In the genomic region with DNA sequence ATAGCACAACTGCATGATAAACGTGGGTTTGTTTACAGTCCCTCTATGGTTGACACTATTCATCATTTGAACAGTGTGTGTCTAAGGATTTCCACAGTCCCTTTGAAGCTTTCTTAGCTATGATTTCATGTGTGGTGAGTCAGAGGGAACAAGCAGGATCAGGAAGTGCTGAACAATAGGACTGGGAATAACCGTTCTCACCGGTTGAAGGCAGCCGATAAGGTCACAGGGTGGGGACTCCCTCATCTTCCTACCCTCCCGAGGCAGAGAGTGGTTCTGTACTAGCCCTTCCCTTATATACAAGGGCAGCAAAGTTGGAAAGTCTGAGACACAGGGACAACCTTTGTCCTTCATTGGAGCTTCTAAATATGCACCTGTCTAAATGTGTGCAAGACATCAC, we compare ENCODE assay signal across 9 mouse cellular contexts.
DNase-seq lines count a peak whose midpoint lies in the region; ATAC-seq lines count a peak whose summit lies in the region.
"Had no signal": no experiment of that assay in that cellular context is flagged by ENCODE, and none has a peak within 500 bp of the region (broad histone marks: within the 10 kb centered on the region; RNA-seq: fewer than 3 reads in every experiment).

No protein-coding gene starts in this region.

- H3K36me3 ChIP-seq in embryonic facial prominence, embryonic 14.5 days (ENCODE audit: control insufficient read depth, insufficient read depth, low read length), result no peaks in the 10 kb centered on the region
- no peaks in the 10 kb centered on the region for H3K36me3 ChIP-seq in embryonic facial prominence, embryonic 10.5 days (replicated peaks)
- H3K36me3 ChIP-seq in heart, embryonic 11.5 days (ENCODE audit: control insufficient read depth, insufficient read depth, low read length), result no peaks in the 10 kb centered on the region
- H3K36me3 ChIP-seq in kidney, embryonic 15.5 days, result no peaks in the 10 kb centered on the region

- no peaks in the 10 kb centered on the region for H3K9me3 ChIP-seq in embryonic facial prominence, embryonic 14.5 days (ENCODE audit: control insufficient read depth, low read length)
- H3K9me3 ChIP-seq in embryonic facial prominence, embryonic 10.5 days, result no peaks in the 10 kb centered on the region
- no peaks in the 10 kb centered on the region for H3K9me3 ChIP-seq in heart, embryonic 11.5 days (replicated peaks; ENCODE audit: control insufficient read depth, low read length)
- H3K9me3 ChIP-seq in kidney, embryonic 15.5 days (replicated peaks), result no peaks in the 10 kb centered on the region

- no peak overlapping the region for H3K27ac ChIP-seq in embryonic facial prominence, embryonic 14.5 days (replicated peaks; ENCODE audit: low read depth, low read length)
- no peak overlapping the region for H3K27ac ChIP-seq in embryonic facial prominence, embryonic 10.5 days (replicated peaks)
- H3K27ac ChIP-seq in heart, embryonic 11.5 days (ENCODE audit: low read depth, low read length), result 0 out of 2 replicates have a peak overlapping the region, but pooled peaks have one; percentile 25
- peak overlapping the region; percentile 11; the same call in 1 of the 2 replicates for H3K27ac ChIP-seq in kidney, embryonic 15.5 days

- no peak overlapping the region for H3K9ac ChIP-seq in embryonic facial prominence, embryonic 14.5 days (ENCODE audit: low read depth, low read length)
- no peak overlapping the region for H3K9ac ChIP-seq in heart, embryonic 11.5 days (ENCODE audit: low read depth, low read length)
- no peak overlapping the region for H3K9ac ChIP-seq in kidney, embryonic 15.5 days

- DNase-seq in embryonic facial prominence, embryonic 14.5 days (ENCODE audit: low spot score), result peak; percentile 39
- DNase-seq in embryonic facial prominence, embryonic 10.5 days (ENCODE audit: low spot score), result no peak
- DNase-seq in lung, postnatal 25 days (ENCODE audit: low spot score), result peak; percentile 84
- no peak for DNase-seq in Muller cell, postnatal 12 days (ENCODE audit: inconsistent ontology term)
- no peak for DNase-seq in thymus, postnatal 10 days (ENCODE audit: low spot score in 2 of 2)
- no peak for DNase-seq in MN1 (ENCODE audit: low spot score)

- H3K4me3 ChIP-seq in embryonic facial prominence, embryonic 14.5 days (ENCODE audit: low read depth, low read length), result no peak overlapping the region
- H3K4me3 ChIP-seq in embryonic facial prominence, embryonic 10.5 days, result no peak overlapping the region
- H3K4me3 ChIP-seq in heart, embryonic 11.5 days (ENCODE audit: low read depth, low read length), result no peak overlapping the region
- no peak overlapping the region for H3K4me3 ChIP-seq in kidney, embryonic 15.5 days (replicated peaks)

- ATAC-seq in embryonic facial prominence, embryonic 14.5 days (ENCODE audit: low read depth), result peak; percentile 15; the same call in 1 of the 2 replicates
- peak; percentile 55; the same call in 1 of the 2 replicates for ATAC-seq in heart, embryonic 11.5 days (replicated peaks; ENCODE audit: insufficient number of reproducible peaks, low FRiP score, low TSS enrichment)
- 0 out of 2 replicates have a peak, but pooled peaks have one; percentile 41 for ATAC-seq in kidney, embryonic 15.5 days (replicated peaks; ENCODE audit: low FRiP score)
- ATAC-seq: inflammation-experienced regulatory T-cells, adult 6 months had no signal

- no peaks in the 10 kb centered on the region for H3K27me3 ChIP-seq in embryonic facial prominence, embryonic 14.5 days (replicated peaks; ENCODE audit: control insufficient read depth, insufficient read depth, low read length)
- H3K27me3 ChIP-seq in embryonic facial prominence, embryonic 10.5 days (replicated peaks; ENCODE audit: low read depth, poor library complexity, severe bottlenecking), result no peaks in the 10 kb centered on the region
- H3K27me3 ChIP-seq in heart, embryonic 11.5 days (ENCODE audit: control insufficient read depth, insufficient read depth, low read length), result no peaks in the 10 kb centered on the region
- no peaks in the 10 kb centered on the region for H3K27me3 ChIP-seq in kidney, embryonic 15.5 days

- no peak overlapping the region for H3K4me2 ChIP-seq in embryonic facial prominence, embryonic 14.5 days (ENCODE audit: low read depth, low read length)
- no peak overlapping the region for H3K4me2 ChIP-seq in heart, embryonic 11.5 days
- H3K4me2 ChIP-seq in kidney, embryonic 15.5 days, result no peak overlapping the region

- no peaks in the 10 kb centered on the region for H3K4me1 ChIP-seq in embryonic facial prominence, embryonic 14.5 days (ENCODE audit: control insufficient read depth, insufficient read depth, low read length)
- peaks cover 4% of the 10 kb centered on the region for H3K4me1 ChIP-seq in embryonic facial prominence, embryonic 10.5 days
- peaks cover 8% of the 10 kb centered on the region; the same call in 1 of the 2 replicates for H3K4me1 ChIP-seq in heart, embryonic 11.5 days (ENCODE audit: control insufficient read depth, insufficient read depth, low read length)
- H3K4me1 ChIP-seq in kidney, embryonic 15.5 days, result peaks cover 16% of the 10 kb centered on the region

- 77% methylated on average over 5 of the region's 5 CpGs for WGBS in embryonic facial prominence, embryonic 14.5 days
- WGBS in embryonic facial prominence, embryonic 10.5 days, result 73% methylated on average over 5 of the region's 5 CpGs
- WGBS in heart, embryonic 11.5 days (ENCODE audit: insufficient replicate concordance), result 39% methylated on average over 5 of the region's 5 CpGs
- WGBS in kidney, embryonic 15.5 days, result 59% methylated on average over 5 of the region's 5 CpGs

Comparison
In these comparisons a context has a peak if more than half of its experiments do, and no peak if none do; other contexts are left out.
1. DNase-seq: peak in embryonic facial prominence, embryonic 14.5 days (single experiment) and lung, postnatal 25 days (single experiment); none in embryonic facial prominence, embryonic 10.5 days (single experiment), Muller cell, postnatal 12 days (single experiment), thymus, postnatal 10 days (0 of 2) and MN1 (single experiment).
2. H3K27ac ChIP-seq: peak in heart, embryonic 11.5 days (single experiment) and kidney, embryonic 15.5 days (single experiment); none in embryonic facial prominence, embryonic 14.5 days (single experiment) and embryonic facial prominence, embryonic 10.5 days (single experiment).
3. Peak in every context shown above with its lines, with median percentiles within 50 percentile points of each other: ATAC-seq.